Mouse (Mus musculus) bone marrow, adult 2 months (tissue): ENCODE measurements around the gene Crispld2.

Experiments
- CTCF ChIP-seq: fragments of 200-500 bp; IDR thresholded peaks from 2 replicates; pipeline ENCODE4 v1.5.1; 2011; ENCODE audit warnings: low read length, control low read depth; ENCODE audit not compliant: control insufficient read depth, insufficient read depth
- POLR2A ChIP-seq: fragments of 200-500 bp; IDR thresholded peaks from 2 replicates; pipeline ENCODE4 v1.6.1; 2011; ENCODE audit warnings: low read depth, mild to moderate bottlenecking, control low read depth, low read length, borderline replicate concordance; ENCODE audit not compliant: control insufficient read depth

- TF ChIP-seq POLR2A (no peak), CTCF (no peak)
Measured at GRCm38 (mm10) chr8:120030447-120030846, 38.2 kb downstream of the Crispld2 start.
